Mouse (Mus musculus): Measurements from ENCODE around the gene Ip6k3. TPM values are rescaled to one million over a fixed set of nuclear protein-coding genes. Genes with fewer than 3 reads are reported as not detected.

Gene Ip6k3
- polyA plus RNA-seq, 1 experiment from 2014 or later, result 0.07 TPM

Other genes with a start within 250 kb of the Ip6k3 start
- gene Phf1, start 234.7 kb downstream of the Ip6k3 start, polyA plus RNA-seq (2014; fragmentation: Nextera tagmentation; extraction: Ambion mirVana), result 3.6 and 3.7 TPM in 2 replicates
- gene Cuta, start 228.2 kb downstream of the Ip6k3 start, polyA plus RNA-seq (2014; fragmentation: Nextera tagmentation; extraction: Ambion mirVana), result 146 and 157 TPM in 2 replicates
- gene Syngap1, start 226.5 kb downstream of the Ip6k3 start, polyA plus RNA-seq (2014; fragmentation: Nextera tagmentation; extraction: Ambion mirVana), result 1.8 and 2.3 TPM in 2 replicates
- gene Zbtb9, start 194.6 kb downstream of the Ip6k3 start, polyA plus RNA-seq (2014; fragmentation: Nextera tagmentation; extraction: Ambion mirVana), result 13.4 and 13.6 TPM in 2 replicates
- gene Bak1, start 138.8 kb downstream of the Ip6k3 start, polyA plus RNA-seq (2014; fragmentation: Nextera tagmentation; extraction: Ambion mirVana), result 8.0 and 8.9 TPM in 2 replicates
- 0.59 and 0.72 TPM in 2 replicates for gene Itpr3, start 110.5 kb downstream of the Ip6k3 start, polyA plus RNA-seq (2014; fragmentation: Nextera tagmentation; extraction: Ambion mirVana)
- 316 and 332 TPM in 2 replicates for gene Uqcc2, start 33.9 kb downstream of the Ip6k3 start, polyA plus RNA-seq (2014; fragmentation: Nextera tagmentation; extraction: Ambion mirVana)
- 13.2 and 16.3 TPM in 2 replicates for gene Lemd2, start 36.7 kb upstream of the Ip6k3 start, polyA plus RNA-seq (2014; fragmentation: Nextera tagmentation; extraction: Ambion mirVana)

Measured in midbrain, embryonic 11.5 days (tissue).